Mouse (Mus musculus) Patski (cell line): ENCODE measurements around the gene Tvp23a. TPM values are rescaled to one million over a fixed set of nuclear protein-coding genes. Genes with fewer than 3 reads are reported as not detected.

Experiments
- ATAC-seq: fragments of 100-300 bp; one replicate; pipeline ENCODE4 v1.8.0; 2021
- CTCF ChIA-PET: fragments of 350-600 bp; sonication (Branson Sonifier 250); formaldehyde crosslinking; loops from one replicate; lab custom pipeline; 2022; ENCODE audit warnings: inconsistent platforms; lab: Charles Lee
- POLR2A ChIA-PET: fragments of 350-600 bp; sonication (Branson Sonifier 250); formaldehyde crosslinking; loops from one replicate; lab custom pipeline; 2022; ENCODE audit warnings: antibody characterized with exemption, inconsistent platforms; lab: Charles Lee
- DNase-seq: peaks from one replicate; pipeline ENCODE4 v3.0.0-alpha.2; 2011; ENCODE audit warnings: low read depth, low spot score
- H3K27me3 ChIP-seq: fragments of 371-371 bp; one replicate; pipeline ENCODE4 v1.5.1; 2021
- CTCF ChIP-seq: fragments of 100-300 bp; IDR thresholded peaks from one replicate; pipeline ENCODE4 v1.5.1; 2021
- in situ Hi-C: fragments of 300-500 bp; cut with MboI; formaldehyde crosslinking; loops from 3 replicates; pipeline ENCODE4 v1.11.1; 2018; ENCODE audit warnings: low pct_unique_long_range_greater_than_20kb, mixed read lengths
- polyA plus RNA-seq: library from polyadenylated mRNA; unstranded; gene quantifications from one replicate; pipeline ENCODE4 v1.2.3, GENCODE M21; 2021

Gene Tvp23a
- polyA plus RNA-seq, 1 experiment from 2014 or later, result 0.46 TPM

DNA sequence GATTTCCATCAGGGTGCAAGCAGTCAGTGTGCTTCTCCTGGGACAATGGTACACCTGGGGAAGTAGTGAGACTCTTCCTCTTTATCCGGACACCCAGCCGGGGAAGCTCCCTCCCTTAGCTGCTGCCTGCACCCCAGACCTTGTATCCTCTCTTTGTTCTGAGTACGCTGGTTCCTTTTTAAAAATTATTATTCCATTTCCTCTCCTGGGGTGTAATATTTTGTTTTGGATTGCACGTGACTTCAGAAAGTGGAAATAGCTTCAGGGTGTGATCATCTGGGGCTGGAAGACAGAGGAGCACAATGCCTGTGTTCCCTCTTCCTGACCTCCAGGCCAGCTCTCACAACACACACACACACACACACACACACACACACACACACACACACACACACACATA lies 35.2 kb upstream of the Tvp23a start:
- DNase-seq (no peak), ATAC-seq (no peak)
- H3K27me3 ChIP-seq, result peaks cover 9% of the 10 kb centered on the region
- POLR2A ChIA-PET, result no interaction called here
- TF ChIP-seq CTCF, result no peak
- in situ Hi-C loops, result no loop called here
- CTCF ChIA-PET, result no interaction called here

DNA sequence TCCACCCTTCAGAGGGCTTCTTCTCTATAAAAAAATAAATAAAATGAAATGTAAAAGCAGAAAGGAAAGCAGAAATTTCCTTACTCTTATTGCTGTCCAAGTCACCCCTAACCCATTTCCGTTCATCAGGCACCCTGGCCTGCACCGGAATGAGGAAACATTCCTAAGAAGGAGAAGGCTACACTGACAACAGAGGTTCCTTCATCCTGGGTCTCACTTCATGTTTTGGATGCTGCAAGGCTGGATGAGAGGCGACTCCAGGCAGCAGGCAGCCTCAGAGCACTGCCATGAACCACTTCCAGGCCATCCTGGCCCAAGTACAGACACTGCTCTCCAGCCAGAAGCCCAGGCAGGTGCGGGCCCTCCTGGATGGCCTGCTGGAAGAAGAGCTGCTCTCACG lies 32.7 kb upstream of the Tvp23a start, which contains the start of gene Ciita:
Gene Ciita, plus strand, starts transcription at position 203 of the 400 bp plus-strand sequence.
- ChIA-PET POLR2A (interaction anchor here (0.6 kb wide), 1 partner anchor 183 kb away, joined by 4 read pairs; no protein-coding TSS in a partner anchor), CTCF (no interaction called here)
- DNase-seq (no peak), ATAC-seq (no peak)
- no peak for TF ChIP-seq CTCF
- H3K27me3 ChIP-seq, result peaks cover 8% of the 10 kb centered on the region
- in situ Hi-C loops, result no loop called here

DNA sequence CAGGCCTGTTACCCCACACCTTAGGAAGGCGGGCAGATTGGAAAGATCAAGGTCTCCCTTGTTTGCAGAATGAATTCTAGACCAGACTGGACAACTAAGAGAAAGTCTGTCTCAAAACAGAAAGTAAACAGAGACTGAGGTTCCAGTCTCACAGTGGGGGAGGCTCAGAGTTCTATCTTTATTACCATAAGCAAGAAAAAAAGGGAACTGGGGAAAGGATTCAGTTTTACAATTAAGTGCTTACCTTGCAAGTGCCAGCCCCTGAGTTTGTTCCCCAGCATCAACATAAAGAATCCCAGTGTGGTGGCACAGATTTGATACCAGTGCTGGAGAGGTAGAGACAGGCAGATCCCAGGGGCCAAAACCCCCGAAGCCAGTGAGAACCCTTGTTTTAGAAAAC lies 28.8 kb upstream of the Tvp23a start:
- in situ Hi-C loops, result no loop called here
- ATAC-seq, result no peak
- peaks cover 6% of the 10 kb centered on the region for H3K27me3 ChIP-seq
- ChIA-PET CTCF (no interaction called here), POLR2A (no interaction called here)
- no peak for TF ChIP-seq CTCF
- DNase-seq, result no peak

DNA sequence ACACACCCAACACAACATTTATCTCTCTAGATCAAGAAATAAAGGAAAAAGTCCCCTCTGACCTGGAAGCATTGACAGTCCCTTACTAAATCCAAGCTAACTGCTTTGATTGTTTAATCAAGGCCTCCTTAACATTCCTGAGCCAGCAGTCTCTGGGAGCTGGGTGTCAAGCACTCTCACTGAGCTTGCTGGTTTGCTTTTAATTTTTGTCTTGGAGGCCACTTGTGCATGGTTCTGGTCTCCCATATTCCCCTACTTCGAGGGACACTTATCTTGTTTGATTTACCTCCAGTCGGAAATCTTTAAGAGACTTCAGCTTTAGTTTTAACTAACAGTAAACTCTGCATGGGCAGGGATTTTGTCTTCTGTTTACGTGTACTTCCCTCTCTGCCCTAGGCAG lies 27.8 kb upstream of the Tvp23a start:
- POLR2A ChIA-PET, result no interaction called here
- H3K27me3 ChIP-seq, result peaks cover 1% of the 10 kb centered on the region
- CTCF ChIA-PET, result interaction anchor here (1.1 to 2.1 kb wide), 2 partner anchors 12 to 36 kb away, joined by 3 to 6 read pairs; no protein-coding TSS in a partner anchor
- in situ Hi-C loops, result no loop called here
- DNase-seq, result no peak
- TF ChIP-seq CTCF, result no peak
- no peak for ATAC-seq

DNA sequence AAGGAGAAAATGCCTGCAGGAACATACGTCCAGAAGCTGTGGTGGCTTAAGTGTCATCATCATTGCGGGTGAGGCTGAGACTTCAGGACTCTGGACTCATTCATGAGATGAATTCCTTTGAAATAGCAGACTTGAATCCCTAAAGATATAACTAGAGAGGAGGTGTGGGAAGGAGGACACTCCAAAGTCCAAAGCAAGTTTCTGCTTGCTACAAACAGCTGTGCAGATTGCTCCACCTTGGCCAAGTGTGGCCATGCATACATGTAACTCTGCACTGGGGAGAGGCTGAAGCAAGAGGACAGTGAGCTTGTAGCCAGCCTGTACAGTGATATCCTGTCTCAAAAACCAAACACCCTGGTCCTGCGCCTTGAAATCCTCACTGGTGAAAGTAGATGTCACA lies 24.8 kb upstream of the Tvp23a start:
- ChIA-PET POLR2A (interaction anchor here (1.4 kb wide), 1 partner anchor 9 kb away, joined by 5 read pairs; no protein-coding TSS in a partner anchor), CTCF (interaction anchor here (1.2 to 1.4 kb wide), 3 partner anchors 9 to 17 kb away, joined by 3 read pairs; no protein-coding TSS in a partner anchor)
- in situ Hi-C loops, result no loop called here
- no peak for DNase-seq
- no peak for TF ChIP-seq CTCF
- H3K27me3 ChIP-seq, result no peaks in the 10 kb centered on the region
- no peak for ATAC-seq

DNA sequence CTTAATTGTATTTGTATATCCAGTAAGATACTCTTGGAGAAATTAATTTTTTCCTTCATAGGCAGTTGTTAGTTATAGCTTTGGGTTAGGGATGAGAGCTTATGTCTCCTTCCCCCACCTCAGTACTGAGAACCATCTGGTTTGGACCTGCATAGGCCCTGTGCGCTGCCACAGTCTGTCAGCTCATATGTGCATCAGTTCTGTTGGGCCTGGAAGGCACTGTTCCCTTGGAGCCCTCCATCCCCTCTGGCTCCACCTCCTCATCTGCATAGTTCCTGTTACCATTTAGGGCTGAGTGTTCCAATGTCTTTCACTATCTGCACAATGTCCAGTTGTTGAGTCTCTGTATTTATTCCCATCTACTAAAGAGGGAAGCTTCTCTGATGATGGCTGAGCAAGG lies 21.0 kb upstream of the Tvp23a start:
- ChIA-PET CTCF (no interaction called here), POLR2A (no interaction called here)
- TF ChIP-seq CTCF, result no peak
- ATAC-seq, result no peak
- H3K27me3 ChIP-seq, result no peaks in the 10 kb centered on the region
- in situ Hi-C loops, result no loop called here
- DNase-seq, result no peak

DNA sequence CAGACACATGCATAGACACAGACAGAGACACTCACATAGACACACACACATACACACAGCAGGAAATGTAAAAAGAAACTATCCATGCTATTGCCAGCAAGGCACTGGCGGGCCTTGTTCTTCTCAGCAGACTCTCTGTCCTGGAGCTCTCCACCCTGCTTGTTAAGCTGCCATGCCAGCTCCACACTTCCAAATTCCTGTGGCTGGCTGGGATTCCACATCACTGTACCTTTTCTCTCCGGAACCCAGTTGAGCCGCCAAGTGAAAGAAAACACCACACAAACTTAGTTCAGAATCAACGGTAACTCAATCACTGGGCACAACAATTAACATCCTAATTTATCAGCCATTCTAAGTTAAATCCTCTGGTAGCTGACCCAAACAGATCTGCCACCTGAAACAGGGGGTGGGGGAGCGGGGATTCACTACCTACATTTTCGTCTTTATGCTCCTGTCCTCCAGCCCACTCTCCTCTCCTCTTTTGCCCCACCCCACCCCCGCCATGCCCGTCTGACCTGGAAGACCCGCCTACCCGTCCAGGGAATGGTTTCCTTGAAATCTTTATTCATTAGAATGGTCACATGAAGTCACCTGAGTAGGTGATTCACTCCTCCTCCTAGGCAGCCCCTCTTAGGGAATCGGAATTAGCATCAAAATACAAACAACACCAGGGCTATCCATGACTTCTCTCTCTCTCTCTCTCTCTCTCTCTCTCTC lies 20.4 kb upstream of the Tvp23a start:
- no peak for ATAC-seq
- TF ChIP-seq CTCF, result no peak
- H3K27me3 ChIP-seq, result no peaks in the 10 kb centered on the region
- in situ Hi-C loops, result no loop called here
- ChIA-PET CTCF (no interaction called here), POLR2A (no interaction called here)
- DNase-seq, result no peak

DNA sequence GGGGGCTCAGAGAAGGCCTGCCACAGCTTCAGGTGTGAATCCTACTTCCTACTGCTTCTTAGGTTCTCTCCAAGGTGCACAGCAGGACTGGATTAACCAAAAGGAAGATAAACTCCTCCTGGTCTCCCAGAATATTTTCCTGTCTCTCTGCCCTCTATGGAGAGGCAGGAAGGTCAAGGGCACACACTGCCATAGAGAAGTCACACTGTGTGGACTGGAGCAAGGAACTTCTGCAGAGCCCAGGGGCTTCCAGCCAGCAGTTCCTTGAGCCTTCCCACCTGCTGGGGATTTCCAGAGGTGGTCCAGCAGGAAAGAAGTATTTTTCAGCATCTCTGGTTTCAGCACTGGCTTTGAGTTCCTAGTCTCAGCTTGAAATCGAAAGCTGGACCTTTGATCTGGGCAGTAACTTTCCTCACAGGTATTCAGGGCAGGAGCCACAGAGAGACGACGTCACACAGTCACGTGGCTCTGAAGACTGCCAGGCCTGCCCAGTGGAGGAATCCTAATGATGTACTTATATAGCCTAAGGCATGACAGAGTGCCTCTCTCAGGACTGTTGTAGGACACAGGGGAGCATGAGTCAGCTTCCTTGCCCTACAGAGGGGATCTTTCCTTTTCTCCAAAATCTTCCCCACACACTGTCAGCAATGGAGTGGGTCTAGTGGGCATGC lies 18.0 kb upstream of the Tvp23a start:
- ChIA-PET POLR2A (no interaction called here), CTCF (interaction anchor here (0.9 to 1.3 kb wide), 2 partner anchors 57 to 78 kb away, joined by 3 read pairs; partner anchors contain the start of gene Dexi)
- peak; percentile 84 for ATAC-seq

DNA sequence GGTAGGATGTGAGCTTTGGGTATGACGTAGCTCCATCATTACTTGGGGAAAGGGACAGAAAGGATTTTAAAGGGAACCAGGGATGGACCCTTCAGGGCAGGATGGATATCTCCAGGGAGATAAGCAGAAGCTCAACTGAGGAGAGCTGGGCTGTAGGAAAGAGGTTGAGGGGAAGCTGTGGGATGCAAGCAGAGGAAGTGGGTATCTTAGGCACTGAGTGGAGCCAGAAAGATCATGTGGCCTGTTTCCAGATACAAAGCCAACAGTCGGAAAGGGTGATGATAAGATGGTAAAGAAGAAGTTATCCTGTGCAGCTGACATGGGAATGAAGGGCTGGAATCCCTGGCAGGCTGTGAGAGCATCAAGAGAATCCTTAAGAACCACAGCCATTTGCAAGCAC lies 14.0 kb upstream of the Tvp23a start:
- in situ Hi-C loops, result no loop called here
- ATAC-seq (no peak), DNase-seq (no peak)
- TF ChIP-seq CTCF, result no peak
- CTCF ChIA-PET, result no interaction called here
- no peaks in the 10 kb centered on the region for H3K27me3 ChIP-seq
- POLR2A ChIA-PET, result no interaction called here

More for the DNA sequence above, 18.0 kb upstream of the Tvp23a start:
- no peaks in the 10 kb centered on the region for H3K27me3 ChIP-seq
- peak; percentile 20 for DNase-seq
- in situ Hi-C loops, result no loop called here
- no peak for TF ChIP-seq CTCF

DNA sequence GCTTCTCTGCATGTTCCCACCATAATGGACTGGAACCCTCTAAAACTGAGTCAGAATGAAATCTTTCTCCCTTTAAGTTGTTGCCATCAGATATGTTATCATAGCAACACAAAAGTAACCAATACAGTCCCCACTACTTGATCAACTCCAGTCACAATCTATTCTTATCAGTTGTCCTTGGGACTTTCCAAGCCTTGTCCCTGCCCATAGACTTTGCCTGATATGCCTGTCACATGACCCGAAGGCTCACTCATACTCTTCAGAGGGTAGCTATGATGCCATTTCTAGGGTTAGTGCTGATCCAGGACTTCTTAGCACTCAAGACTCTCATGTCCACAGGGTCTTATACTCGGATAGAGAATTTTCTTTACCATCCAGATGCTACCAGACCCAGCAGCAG lies 13.0 kb upstream of the Tvp23a start:
- no peaks in the 10 kb centered on the region for H3K27me3 ChIP-seq
- in situ Hi-C loops, result no loop called here
- ATAC-seq (no peak), DNase-seq (no peak)
- POLR2A ChIA-PET, result no interaction called here
- TF ChIP-seq CTCF, result no peak
- CTCF ChIA-PET, result no interaction called here

DNA sequence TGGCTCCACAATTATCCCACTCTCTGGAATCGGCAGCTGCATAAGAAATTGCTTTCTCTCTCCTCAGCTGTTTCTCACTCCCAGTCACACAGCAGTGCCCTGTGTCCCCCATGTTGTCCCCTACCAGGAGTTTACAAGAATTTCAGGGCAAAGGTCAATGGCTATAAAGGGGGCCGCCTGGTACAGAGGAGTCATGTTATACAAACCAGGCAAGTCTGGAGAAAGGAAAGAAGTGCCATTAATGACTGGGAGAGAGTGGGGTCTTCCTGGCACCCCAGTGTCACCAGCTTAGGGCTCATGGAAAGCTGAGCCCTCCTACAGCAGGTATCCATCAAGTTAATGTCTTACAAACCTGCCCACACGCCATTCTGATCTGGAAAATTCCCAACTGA lies 7.4 kb upstream of the Tvp23a start:
- ATAC-seq (no peak), DNase-seq (no peak)
- in situ Hi-C loops, result no loop called here
- CTCF ChIA-PET, result interaction anchor here (0.8 kb wide), 1 partner anchor 11 kb away, joined by 3 read pairs; no protein-coding TSS in a partner anchor
- POLR2A ChIA-PET, result no interaction called here
- H3K27me3 ChIP-seq, result no peaks in the 10 kb centered on the region
- TF ChIP-seq CTCF, result no peak
